Mouse (Mus musculus) midbrain, embryonic 13.5 days (tissue): ENCODE data around the gene Creld2. TPM values are rescaled to one million over a fixed set of nuclear protein-coding genes. Genes with fewer than 3 reads are reported as not detected.

Experiments
- ATAC-seq: fragments of 200-750 bp; cut with Nextera tagmentation; 2 replicates; pipeline ENCODE4 v1.8.0; 2017; ENCODE audit warnings: mild to moderate bottlenecking, moderate TSS enrichment, moderate library complexity
- H3K27ac ChIP-seq: fragments of 300-500 bp; sonication (generic); 2 replicates; pipeline ENCODE4 v1.5.1; 2015; ENCODE audit warnings: inconsistent platforms, mild to moderate bottlenecking, moderate library complexity
- H3K27me3 ChIP-seq: fragments of 300-500 bp; sonication (generic); 2 replicates; pipeline ENCODE4 v1.6.1; 2015; ENCODE audit warnings: mild to moderate bottlenecking, inconsistent platforms
- H3K36me3 ChIP-seq: fragments of 300-500 bp; sonication (generic); 2 replicates; pipeline ENCODE4 v1.6.1; 2015; ENCODE audit warnings: mild to moderate bottlenecking, inconsistent platforms
- H3K4me1 ChIP-seq: fragments of 300-500 bp; sonication (generic); replicated peaks from 2 replicates; pipeline ENCODE4 v1.6.1; 2015; ENCODE audit warnings: inconsistent platforms
- H3K4me2 ChIP-seq: fragments of 300-500 bp; sonication (generic); replicated peaks from 2 replicates; pipeline ENCODE4 v1.6.1; 2015; ENCODE audit warnings: moderate library complexity, mild to moderate bottlenecking, inconsistent platforms
- H3K4me3 ChIP-seq: fragments of 300-500 bp; sonication (generic); replicated peaks from 2 replicates; pipeline ENCODE4 v1.5.1; 2015; ENCODE audit warnings: mild to moderate bottlenecking, inconsistent platforms
- H3K9ac ChIP-seq: fragments of 300-500 bp; sonication (generic); replicated peaks from 2 replicates; pipeline ENCODE4 v1.6.1; 2015; ENCODE audit warnings: mild to moderate bottlenecking, inconsistent platforms
- H3K9me3 ChIP-seq: fragments of 300-500 bp; sonication (generic); 2 replicates; pipeline ENCODE4 v1.6.1; 2016; ENCODE audit warnings: mild to moderate bottlenecking, inconsistent platforms
- WGBS: fragments of 180-500 bp; shearing (Covaris S2); methylation state at CpG from one replicate; pipeline ENCODE4 v1.1.7; 2015; 5-methylcytosine and 5-hydroxymethylcytosine counted together
- polyA plus RNA-seq: library from polyadenylated mRNA; unstranded; fragments of >200 nt; fragmentation: Nextera tagmentation; extraction: Ambion mirVana; gene quantifications from 2 replicates; pipeline ENCODE4 v1.2.1, GENCODE M21; 2015

The Creld2 gene
- polyA plus RNA-seq, 1 experiment from 2014 or later, result 55.7 TPM

- Histone ChIP-seq H3K27me3 (no peaks in the 10 kb centered on the region), H3K36me3 (peaks cover 55% of the 10 kb centered on the region), H3K4me3 (no peak overlapping the region), H3K4me1 (peaks cover 7% of the 10 kb centered on the region), H3K9me3 (no peaks in the 10 kb centered on the region), H3K9ac (no peak overlapping the region), H3K27ac (no peak overlapping the region), H3K4me2 (no peak overlapping the region)
- ATAC-seq, result no peak
- WGBS, result 98% methylated on average over 11 of the region's 11 CpGs
Measured at GRCm38 (mm10) chr15:88814411-88815047, 4.9 kb upstream of the Creld2 start.

GRCm38 (mm10) chr15:88815196-88815700 is 4.2 kb upstream of the Creld2 start:
- H3K36me3 ChIP-seq, result peaks cover 50% of the 10 kb centered on the region
- H3K9ac ChIP-seq, result no peak overlapping the region
- ATAC-seq, result no peak
- H3K9me3 ChIP-seq, result no peaks in the 10 kb centered on the region
- H3K4me2 ChIP-seq, result no peak overlapping the region
- no peak overlapping the region for H3K4me3 ChIP-seq
- H3K4me1 ChIP-seq, result peaks cover 11% of the 10 kb centered on the region
- WGBS, result 89% methylated on average over 6 of the region's 6 CpGs
- H3K27me3 ChIP-seq, result no peaks in the 10 kb centered on the region
- no peak overlapping the region for H3K27ac ChIP-seq

- Histone ChIP-seq H3K9ac (peak overlapping the region; percentile 83), H3K27ac (peak overlapping the region; percentile 45), H3K4me3 (peak overlapping the region; percentile 88), H3K36me3 (peaks cover 49% of the 10 kb centered on the region), H3K4me2 (peak overlapping the region; percentile 90), H3K4me1 (peaks cover 27% of the 10 kb centered on the region), H3K9me3 (no peaks in the 10 kb centered on the region), H3K27me3 (no peaks in the 10 kb centered on the region)
- 0 out of 2 replicates have a peak, but pooled peaks have one; percentile 0 for ATAC-seq
- 1% methylated on average over 23 of the region's 23 CpGs for WGBS
Measured at GRCm38 (mm10) chr15:88819906-88820303, 459 bp downstream of the Creld2 start.

- H3K9ac ChIP-seq, result peak overlapping the region; percentile 83; the same call in 1 of the 2 replicates
Measured at GRCm38 (mm10) chr15:88821403-88821802, 2.0 kb downstream of the Creld2 start.

GRCm38 (mm10) chr15:88822513-88822912 is 3.1 kb downstream of the Creld2 start:
- ATAC-seq, result no peak
- Histone ChIP-seq H3K4me2 (no peak overlapping the region), H3K27ac (no peak overlapping the region), H3K27me3 (no peaks in the 10 kb centered on the region), H3K9me3 (no peaks in the 10 kb centered on the region), H3K9ac (no peak overlapping the region), H3K36me3 (peaks cover 59% of the 10 kb centered on the region), H3K4me3 (no peak overlapping the region), H3K4me1 (peaks cover 27% of the 10 kb centered on the region)
- WGBS, result 93% methylated on average over 7 of the region's 7 CpGs

More at GRCm38 (mm10) chr15:88821403-88821802, 2.0 kb downstream of the Creld2 start:
- ATAC-seq, result no peak
- no peaks in the 10 kb centered on the region for H3K27me3 ChIP-seq
- H3K4me3 ChIP-seq, result no peak overlapping the region
- whole genome bisulfite sequencing, result 86% methylated on average over 7 of the region's 7 CpGs
- peaks cover 27% of the 10 kb centered on the region for H3K4me1 ChIP-seq
- peaks cover 49% of the 10 kb centered on the region for H3K36me3 ChIP-seq
- no peaks in the 10 kb centered on the region for H3K9me3 ChIP-seq
- H3K4me2 ChIP-seq, result 0 out of 2 replicates have a peak overlapping the region, but pooled peaks have one; percentile 90
- no peak overlapping the region for H3K27ac ChIP-seq

GRCm38 (mm10) chr15:88823376-88823775 is 3.9 kb downstream of the Creld2 start:
- Histone ChIP-seq H3K36me3 (peaks cover 62% of the 10 kb centered on the region), H3K4me2 (no peak overlapping the region), H3K27ac (no peak overlapping the region), H3K27me3 (no peaks in the 10 kb centered on the region), H3K4me3 (no peak overlapping the region), H3K4me1 (peaks cover 24% of the 10 kb centered on the region), H3K9ac (no peak overlapping the region), H3K9me3 (no peaks in the 10 kb centered on the region)
- 97% methylated on average over 5 of the region's 5 CpGs for WGBS
- ATAC-seq, result no peak

GRCm38 (mm10) chr15:88827466-88827865 is 8.0 kb downstream of the Creld2 start:
- Histone ChIP-seq H3K4me2 (no peak overlapping the region), H3K27me3 (no peaks in the 10 kb centered on the region), H3K27ac (no peak overlapping the region), H3K4me3 (no peak overlapping the region), H3K9me3 (no peaks in the 10 kb centered on the region), H3K36me3 (peaks cover 52% of the 10 kb centered on the region), H3K9ac (no peak overlapping the region), H3K4me1 (no peaks in the 10 kb centered on the region)
- ATAC-seq, result no peak
- WGBS, result 89% methylated on average over 6 of the region's 6 CpGs

GRCm38 (mm10) chr15:88827991-88828799 is 8.7 kb downstream of the Creld2 start:
- Histone ChIP-seq H3K27ac (no peak overlapping the region), H3K9ac (0 out of 2 replicates have a peak overlapping the region, but pooled peaks have one; percentile 20), H3K4me1 (no peaks in the 10 kb centered on the region), H3K4me2 (no peak overlapping the region), H3K4me3 (no peak overlapping the region), H3K36me3 (peaks cover 45% of the 10 kb centered on the region), H3K9me3 (no peaks in the 10 kb centered on the region), H3K27me3 (no peaks in the 10 kb centered on the region)
- peak; percentile 28 for ATAC-seq
- 25% methylated on average over 9 of the region's 9 CpGs for WGBS

- Histone ChIP-seq H3K4me2 (no peak overlapping the region), H3K27ac (no peak overlapping the region), H3K9me3 (no peaks in the 10 kb centered on the region), H3K9ac (no peak overlapping the region), H3K27me3 (no peaks in the 10 kb centered on the region), H3K36me3 (peaks cover 37% of the 10 kb centered on the region), H3K4me3 (no peak overlapping the region), H3K4me1 (no peaks in the 10 kb centered on the region)
- ATAC-seq, result peak; percentile 94
- 56% methylated on average over 17 of the region's 17 CpGs for WGBS
Measured at GRCm38 (mm10) chr15:88828800-88829705, 9.6 kb downstream of the Creld2 start.

GRCm38 (mm10) chr15:88829791-88830440 is 10.5 kb downstream of the Creld2 start:
- peaks cover 28% of the 10 kb centered on the region for H3K36me3 ChIP-seq
- 75% methylated on average over 6 of the region's 6 CpGs for WGBS
- ATAC-seq, result no peak

GRCm38 (mm10) chr15:88830696-88831095 is 11.2 kb downstream of the Creld2 start:
- Histone ChIP-seq H3K4me2 (no peak overlapping the region), H3K36me3 (peaks cover 20% of the 10 kb centered on the region), H3K4me3 (no peak overlapping the region), H3K9me3 (no peaks in the 10 kb centered on the region), H3K4me1 (no peaks in the 10 kb centered on the region), H3K27ac (no peak overlapping the region), H3K9ac (no peak overlapping the region), H3K27me3 (no peaks in the 10 kb centered on the region)
- 84% methylated on average over 5 of the region's 5 CpGs for WGBS
- no peak for ATAC-seq

More at GRCm38 (mm10) chr15:88829791-88830440, 10.5 kb downstream of the Creld2 start:
- Histone ChIP-seq H3K27ac (no peak overlapping the region), H3K4me1 (no peaks in the 10 kb centered on the region), H3K4me2 (no peak overlapping the region), H3K4me3 (no peak overlapping the region), H3K27me3 (no peaks in the 10 kb centered on the region), H3K9me3 (no peaks in the 10 kb centered on the region), H3K9ac (no peak overlapping the region)
